9 mouse cellular contexts compared by ENCODE assay signal in genomic region chr4:107820856-107821619, GRCm38 (mm10). TPM values are rescaled to one million over a fixed set of nuclear protein-coding genes. Genes with fewer than 3 reads are reported as not detected.
A peak's percentile ranks its signal among the peaks of the same experiment; 100 is the strongest.
DNase-seq lines count a peak whose midpoint lies in the region; ATAC-seq and TF ChIP-seq lines count a peak whose summit lies in the region.
"Had no signal": no experiment of that assay in that cellular context is flagged by ENCODE, and none has a peak within 500 bp of the region (broad histone marks: within the 10 kb centered on the region; RNA-seq: fewer than 3 reads in every experiment).

No protein-coding gene starts in this region.

- peaks cover 2% of the 10 kb centered on the region; the same call in 1 of the 2 replicates for H3K4me1 ChIP-seq in heart, adult 2 months (ENCODE audit: control insufficient read depth, insufficient read depth, low read length)
- H3K4me1 ChIP-seq in heart, embryonic 12.5 days (replicated peaks) = peaks cover 35% of the 10 kb centered on the region
- peaks cover 100% of the 10 kb centered on the region for H3K4me1 ChIP-seq in forebrain, embryonic 15.5 days
- H3K4me1 ChIP-seq in lung, postnatal 0 days (ENCODE audit: insufficient read depth, low read depth, low read length) = no peaks in the 10 kb centered on the region

- peak; percentile 40 to 57 for DNase-seq in heart, adult 2 months
- peak; percentile 92 for DNase-seq in NIH3T3 (ENCODE audit: low read depth)
- peak; percentile 49 for DNase-seq in lung, postnatal 0 days (ENCODE audit: low spot score)
- no peak for DNase-seq in embryo, embryonic 9.5 days (ENCODE audit: extremely low spot score)
- DNase-seq in right cerebral cortex, postnatal 36 days (ENCODE audit: low spot score in 2 of 2) = no peak
- no peak for DNase-seq in layer of hippocampus, postnatal 10 days (ENCODE audit: low spot score in 2 of 2)

- no peaks in the 10 kb centered on the region for H3K79me2 ChIP-seq in heart, adult 2 months (replicated peaks; ENCODE audit: control insufficient read depth, insufficient read depth, low read length)

- no peak for ATAC-seq in heart, embryonic 12.5 days (ENCODE audit: insufficient number of reproducible peaks, low FRiP score)
- 0 out of 2 replicates have a peak, but pooled peaks have one; percentile 7 for ATAC-seq in forebrain, embryonic 15.5 days (replicated peaks)
- peak; percentile 66 for ATAC-seq in lung, postnatal 0 days

- H3K9ac ChIP-seq in heart, adult 2 months (ENCODE audit: low read depth, low read length) = no peak overlapping the region
- no peak overlapping the region for H3K9ac ChIP-seq in heart, embryonic 12.5 days
- no peak overlapping the region for H3K9ac ChIP-seq in forebrain, embryonic 15.5 days (replicated peaks)
- H3K9ac ChIP-seq in lung, postnatal 0 days (replicated peaks; ENCODE audit: low read depth) = no peak overlapping the region
- H3K9ac ChIP-seq: heart, embryonic 15.5 days had no signal

- WGBS in heart, adult 2 months = 67% methylated on average over 8 of the region's 8 CpGs
- WGBS in heart, embryonic 12.5 days = 86% methylated on average over 8 of the region's 8 CpGs
- WGBS in forebrain, embryonic 15.5 days = 51% methylated on average over 8 of the region's 8 CpGs
- WGBS in lung, postnatal 0 days = 71% methylated on average over 8 of the region's 8 CpGs

- no peak overlapping the region for H3K4me3 ChIP-seq in heart, adult 2 months
- no peak overlapping the region for H3K4me3 ChIP-seq in heart, embryonic 12.5 days
- H3K4me3 ChIP-seq in forebrain, embryonic 15.5 days = no peak overlapping the region
- H3K4me3 ChIP-seq in lung, postnatal 0 days (ENCODE audit: low read depth, low read length) = no peak overlapping the region
- H3K4me3 ChIP-seq: heart, embryonic 15.5 days had no signal

- intact Hi-C loops in heart, adult 2 months (cut with DNase I) = no loop called here

- no peaks in the 10 kb centered on the region for H3K36me3 ChIP-seq in heart, adult 2 months (ENCODE audit: control insufficient read depth, insufficient read depth, low read length)
- H3K36me3 ChIP-seq in heart, embryonic 12.5 days = no peaks in the 10 kb centered on the region
- H3K36me3 ChIP-seq in forebrain, embryonic 15.5 days = no peaks in the 10 kb centered on the region
- no peaks in the 10 kb centered on the region for H3K36me3 ChIP-seq in lung, postnatal 0 days (ENCODE audit: insufficient read depth, low read length)
- H3K36me3 ChIP-seq: heart, embryonic 15.5 days had no signal

- H3K9me3 ChIP-seq in heart, embryonic 12.5 days (replicated peaks) = no peaks in the 10 kb centered on the region
- H3K9me3 ChIP-seq in forebrain, embryonic 15.5 days = no peaks in the 10 kb centered on the region
- no peaks in the 10 kb centered on the region for H3K9me3 ChIP-seq in lung, postnatal 0 days (ENCODE audit: low read length)
- H3K9me3 ChIP-seq: heart, embryonic 15.5 days had no signal

- TF ChIP-seq CTCF in heart, adult 2 months (IDR thresholded peaks at IDR 0.05) = no peak
- TF ChIP-seq CTCF in lung, postnatal 0 days (IDR thresholded peaks at IDR 0.05) = no peak

- H3K4me2 ChIP-seq in heart, embryonic 12.5 days = no peak overlapping the region
- no peak overlapping the region for H3K4me2 ChIP-seq in forebrain, embryonic 15.5 days (replicated peaks)
- no peak overlapping the region for H3K4me2 ChIP-seq in lung, postnatal 0 days (replicated peaks; ENCODE audit: low read depth, low read length)
- H3K4me2 ChIP-seq: heart, embryonic 15.5 days had no signal

- no peaks in the 10 kb centered on the region for H3K27me3 ChIP-seq in heart, adult 2 months (ENCODE audit: control insufficient read depth, insufficient read depth, low read length)
- peaks cover 43% of the 10 kb centered on the region for H3K27me3 ChIP-seq in heart, embryonic 12.5 days (replicated peaks)
- no peaks in the 10 kb centered on the region for H3K27me3 ChIP-seq in forebrain, embryonic 15.5 days
- no peaks in the 10 kb centered on the region for H3K27me3 ChIP-seq in lung, postnatal 0 days (replicated peaks; ENCODE audit: insufficient read depth, low read length)

- H3K27ac ChIP-seq in heart, adult 2 months = no peak overlapping the region
- H3K27ac ChIP-seq in heart, embryonic 12.5 days (ENCODE audit: poor library complexity, severe bottlenecking) = no peak overlapping the region
- H3K27ac ChIP-seq in forebrain, embryonic 15.5 days (replicated peaks) = peak overlapping the region; percentile 82
- H3K27ac ChIP-seq in lung, postnatal 0 days (ENCODE audit: low read length) = no peak overlapping the region
- H3K27ac ChIP-seq: heart, embryonic 15.5 days had no signal

- no peak for TF ChIP-seq POLR2A in heart, adult 2 months (IDR thresholded peaks at IDR 0.05; ENCODE audit: insufficient read depth, low read depth, low read length)

- no peak for TF ChIP-seq EP300 in heart, adult 2 months (IDR thresholded peaks at IDR 0.05; ENCODE audit: insufficient read depth, low read depth, low read length)
- no peak for TF ChIP-seq EP300 in lung, postnatal 0 days (IDR thresholded peaks at IDR 0.05)

RNA-seq across cellular contexts. Expression of gene Lrp8, which starts 19.0 kb away (rescaled TPM):
- 1 to 10 TPM in 1 of 2 experiments, under 1 TPM in 1; 0.68 to 1.1 TPM for total RNA-seq in heart, adult 2 months (2021)
- 0.97 and 1.0 TPM in 2 replicates for polyA plus RNA-seq in heart, adult 2 months (2012; rRNA removed)
- polyA plus RNA-seq in heart, embryonic 12.5 days (2016; fragmentation: Nextera tagmentation; extraction: Ambion mirVana) = 1.9 and 2.4 TPM in 2 replicates
- polyA plus RNA-seq in forebrain, embryonic 15.5 days (2015; fragmentation: Nextera tagmentation; extraction: Ambion mirVana) = 86.3 and 93.7 TPM in 2 replicates
- 0.56 TPM in 2 replicates for polyA plus RNA-seq in lung, postnatal 0 days (2015; fragmentation: Nextera tagmentation; extraction: Ambion mirVana)
- total RNA-seq in layer of hippocampus, postnatal 10 days (2021) = 100 to 1,000 TPM; 171 TPM

RNA-seq across cellular contexts. Expression of gene Magoh, which starts 58.5 kb away (rescaled TPM):
- total RNA-seq in heart, adult 2 months (2021) = 10 to 100 TPM; 40.2 to 43.2 TPM
- 38.8 and 45.1 TPM in 2 replicates for polyA plus RNA-seq in heart, adult 2 months (2012; rRNA removed)
- polyA plus RNA-seq in heart, embryonic 12.5 days (2016; fragmentation: Nextera tagmentation; extraction: Ambion mirVana) = 106 and 114 TPM in 2 replicates
- 141 and 152 TPM in 2 replicates for polyA plus RNA-seq in forebrain, embryonic 15.5 days (2015; fragmentation: Nextera tagmentation; extraction: Ambion mirVana)
- polyA plus RNA-seq in lung, postnatal 0 days (2015; fragmentation: Nextera tagmentation; extraction: Ambion mirVana) = 111 TPM in 2 replicates
- total RNA-seq in layer of hippocampus, postnatal 10 days (2021) = 10 to 100 TPM; 46.5 to 51.9 TPM

Comparison
In these comparisons a context has a peak if more than half of its experiments do, and no peak if none do; other contexts are left out.
1. DNase-seq: peak in heart, adult 2 months (2 of 2), NIH3T3 (single experiment) and lung, postnatal 0 days (single experiment); none in embryo, embryonic 9.5 days (single experiment), right cerebral cortex, postnatal 36 days (0 of 2) and layer of hippocampus, postnatal 10 days (0 of 2).
2. RNA of gene Lrp8, which starts 19.0 kb away (polyA plus RNA-seq): 86.3 to 93.7 TPM in forebrain, embryonic 15.5 days; 1.9 to 2.4 TPM in heart, embryonic 12.5 days, 0.97 to 1.0 TPM in heart, adult 2 months and 0.56 TPM in lung, postnatal 0 days; every median in the first group is over 10 times any median in the second.